Mouse (Mus musculus) embryo, embryonic 11.5 days (tissue): ENCODE results near the gene Ube2m.
"Not testable (repeated sequence)": the region's sequence is repeated elsewhere in the genome, so short reads cannot be mapped to it uniquely, and the experiment has no call there.

Experiments
- DNase-seq: peaks from one replicate; pipeline ENCODE4 v3.0.0-alpha.2; 2012; ENCODE audit warnings: low read depth, low spot score

The Ube2m gene

GRCm38 (mm10) chr7:13037901-13038555 is at the start of gene Ube2m:
TSS of gene Ube2m (minus strand) at chr7:13038275.
- peak; percentile 98 for DNase-seq

- DNase-seq, result no peak
Observed at GRCm38 (mm10) chr7:13072293-13072692, 34.2 kb upstream of the Ube2m start.

- DNase-seq, result not testable (repeated sequence)
Observed at GRCm38 (mm10) chr7:13063399-13063798, 25.3 kb upstream of the Ube2m start.

- DNase-seq, result no peak
Observed at GRCm38 (mm10) chr7:13059536-13059935, 21.5 kb upstream of the Ube2m start.

- no peak for DNase-seq
Observed at GRCm38 (mm10) chr7:13056913-13057700, 19.0 kb upstream of the Ube2m start.

- DNase-seq, result peak; percentile 98
Observed at GRCm38 (mm10) chr7:13054287-13055010, 16.4 kb upstream of the Ube2m start, which contains the start of gene Mzf1. TSS of gene Mzf1 (minus strand) at chr7:13054764.

- DNase-seq, result no peak
Observed at GRCm38 (mm10) chr7:13053961-13054286, 15.8 kb upstream of the Ube2m start.

GRCm38 (mm10) chr7:13053501-13053900 is 15.4 kb upstream of the Ube2m start:
- no peak for DNase-seq

- no peak for DNase-seq
Observed at GRCm38 (mm10) chr7:13053001-13053400, 14.9 kb upstream of the Ube2m start.

GRCm38 (mm10) chr7:13046084-13046483 is 8.0 kb upstream of the Ube2m start:
- DNase-seq, result no peak

- DNase-seq, result no peak
Observed at GRCm38 (mm10) chr7:13044254-13044625, 6.2 kb upstream of the Ube2m start.

GRCm38 (mm10) chr7:13043445-13044253 is 5.6 kb upstream of the Ube2m start:
- no peak for DNase-seq

- no peak for DNase-seq
Observed at GRCm38 (mm10) chr7:13043120-13043444, 5.0 kb upstream of the Ube2m start.

- DNase-seq, result no peak
Observed at GRCm38 (mm10) chr7:13042511-13042910, 4.4 kb upstream of the Ube2m start.

- no peak for DNase-seq
Observed at GRCm38 (mm10) chr7:13041256-13041655, 3.2 kb upstream of the Ube2m start.

- DNase-seq, result no peak
Observed at GRCm38 (mm10) chr7:13039181-13039580, 1.1 kb upstream of the Ube2m start.

- DNase-seq, result no peak
Observed at GRCm38 (mm10) chr7:13038621-13039169, 620 bp upstream of the Ube2m start.

- DNase-seq, result no peak
Observed at GRCm38 (mm10) chr7:13037366-13037765, 709 bp downstream of the Ube2m start.

GRCm38 (mm10) chr7:13036806-13037205 is 1.3 kb downstream of the Ube2m start:
- DNase-seq, result no peak

GRCm38 (mm10) chr7:13035211-13035855 is 2.7 kb downstream of the Ube2m start:
- DNase-seq, result no peak
